Comparison of ENCODE assay signal across 18 mouse cellular contexts in the genomic region with DNA sequence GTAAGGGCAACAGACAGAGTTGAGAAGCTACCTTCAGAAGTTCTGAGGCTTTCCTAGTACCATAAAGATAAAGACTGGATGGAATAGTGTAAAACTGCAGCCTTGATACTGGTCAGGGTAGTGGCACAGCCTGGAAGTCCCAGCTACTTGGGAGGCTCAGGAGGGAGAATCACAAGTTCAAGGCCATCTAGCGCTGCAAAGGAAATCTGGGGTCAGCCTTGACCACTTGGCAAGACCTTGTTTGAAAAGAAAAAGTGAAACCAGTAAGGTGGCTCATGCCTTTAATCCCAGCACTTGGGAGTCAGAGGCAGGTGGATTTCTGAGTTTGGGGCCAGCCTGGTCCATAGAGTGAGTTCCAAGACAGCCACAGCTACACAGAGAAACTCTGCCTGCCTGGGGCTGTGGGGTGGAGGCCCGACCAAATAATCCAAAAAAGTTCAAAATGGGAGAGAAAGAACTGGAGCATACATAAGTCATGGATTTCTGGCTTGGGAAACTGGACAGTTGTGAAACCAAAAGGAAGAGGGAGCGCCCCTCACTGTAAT. TPM values are rescaled to one million over a fixed set of nuclear protein-coding genes. Genes with fewer than 3 reads are reported as not detected.
DNase-seq lines count a peak whose midpoint lies in the region; ATAC-seq and TF ChIP-seq lines count a peak whose summit lies in the region.
"Had no signal": no experiment of that assay in that cellular context is flagged by ENCODE, and none has a peak within 500 bp of the region (broad histone marks: within the 10 kb centered on the region; RNA-seq: fewer than 3 reads in every experiment).

No protein-coding gene starts in this region.

- no peaks in the 10 kb centered on the region for H3K36me3 ChIP-seq in heart, postnatal 0 days (replicated peaks; ENCODE audit: control insufficient read depth, insufficient read depth, low read length)
- peaks cover 26% of the 10 kb centered on the region for H3K36me3 ChIP-seq in ES-Bruce4 (ENCODE audit: control insufficient read depth, insufficient read depth, low read length, poor library complexity, severe bottlenecking)
- H3K36me3 ChIP-seq in hindbrain, embryonic 13.5 days = no peaks in the 10 kb centered on the region
- H3K36me3 ChIP-seq: embryonic facial prominence, embryonic 15.5 days; heart, embryonic 12.5 days; liver, embryonic 12.5 days; midbrain, embryonic 12.5 days had no signal

- H3K9me3 ChIP-seq in heart, postnatal 0 days (replicated peaks; ENCODE audit: control insufficient read depth, low read length) = no peaks in the 10 kb centered on the region
- no peaks in the 10 kb centered on the region for H3K9me3 ChIP-seq in ES-Bruce4 (replicated peaks; ENCODE audit: control insufficient read depth, insufficient read depth, low read length, poor library complexity, severe bottlenecking)
- no peaks in the 10 kb centered on the region for H3K9me3 ChIP-seq in hindbrain, embryonic 13.5 days
- H3K9me3 ChIP-seq: embryonic facial prominence, embryonic 15.5 days; heart, embryonic 12.5 days; limb, embryonic 12.5 days; liver, embryonic 12.5 days; midbrain, embryonic 12.5 days had no signal

- no peak for ATAC-seq in heart, postnatal 0 days (ENCODE audit: insufficient read depth, low read depth)
- no peak for ATAC-seq in hindbrain, embryonic 13.5 days (ENCODE audit: low FRiP score)
- ATAC-seq: forebrain, postnatal 0 days; intestine, postnatal 0 days; liver, embryonic 12.5 days had no signal

- peaks cover 13% of the 10 kb centered on the region for H3K4me1 ChIP-seq in heart, postnatal 0 days (ENCODE audit: control insufficient read depth, insufficient read depth)
- peaks cover 5% of the 10 kb centered on the region for H3K4me1 ChIP-seq in ES-Bruce4 (ENCODE audit: control insufficient read depth, insufficient read depth, low read length)
- no peaks in the 10 kb centered on the region for H3K4me1 ChIP-seq in hindbrain, embryonic 13.5 days (replicated peaks)

- TF ChIP-seq POLR2A in ES-Bruce4 (IDR thresholded peaks at IDR 0.05; ENCODE audit: insufficient read depth, low read length) = no peak

- H3K27me3 ChIP-seq in heart, postnatal 0 days (ENCODE audit: control insufficient read depth, insufficient read depth, low read length) = no peaks in the 10 kb centered on the region
- no peaks in the 10 kb centered on the region for H3K27me3 ChIP-seq in ES-Bruce4 (ENCODE audit: control insufficient read depth, insufficient read depth, low read length, poor library complexity, severe bottlenecking)
- no peaks in the 10 kb centered on the region for H3K27me3 ChIP-seq in hindbrain, embryonic 13.5 days
- H3K27me3 ChIP-seq: embryonic facial prominence, embryonic 15.5 days; heart, embryonic 12.5 days; limb, embryonic 12.5 days; liver, embryonic 12.5 days; midbrain, embryonic 12.5 days had no signal

- no peak overlapping the region for H3K4me2 ChIP-seq in heart, postnatal 0 days (ENCODE audit: low read depth, low read length)
- no peak overlapping the region for H3K4me2 ChIP-seq in hindbrain, embryonic 13.5 days
- H3K4me2 ChIP-seq: embryonic facial prominence, embryonic 15.5 days; heart, embryonic 12.5 days; limb, embryonic 12.5 days; liver, embryonic 12.5 days; midbrain, embryonic 12.5 days had no signal

- TF ChIP-seq EP300 in heart, postnatal 0 days (IDR thresholded peaks at IDR 0.05; ENCODE audit: low read depth) = no peak
- TF ChIP-seq EP300 in ES-Bruce4 (IDR thresholded peaks at IDR 0.05; ENCODE audit: insufficient read depth, low read depth, low read length) = no peak

- H3K9ac ChIP-seq in heart, postnatal 0 days (replicated peaks; ENCODE audit: low read depth, low read length) = no peak overlapping the region
- H3K9ac ChIP-seq in ES-Bruce4 (ENCODE audit: low read depth, poor library complexity, severe bottlenecking) = 0 out of 2 replicates have a peak overlapping the region, but pooled peaks have one; percentile 18
- H3K9ac ChIP-seq in hindbrain, embryonic 13.5 days = no peak overlapping the region
- H3K9ac ChIP-seq: embryonic facial prominence, embryonic 15.5 days; forebrain, postnatal 0 days; heart, embryonic 12.5 days; limb, embryonic 12.5 days; liver, embryonic 12.5 days; midbrain, embryonic 12.5 days had no signal

- TF ChIP-seq CTCF in gastrocnemius, adult 2 months (IDR thresholded peaks at IDR 0.05) = no peak
- TF ChIP-seq CTCF in heart, postnatal 0 days (IDR thresholded peaks at IDR 0.05; ENCODE audit: low read depth) = no peak
- no peak for TF ChIP-seq CTCF in ES-Bruce4 (IDR thresholded peaks at IDR 0.05; ENCODE audit: low read depth, low read length)

- intact Hi-C loops in gastrocnemius, adult 2 months (cut with DNase I) = no loop called here

- 83% methylated on average over 3 of the region's 3 CpGs for WGBS in heart, postnatal 0 days
- WGBS in hindbrain, embryonic 13.5 days = 94% methylated on average over 3 of the region's 3 CpGs

- peak overlapping the region; percentile 75 for H3K27ac ChIP-seq in gastrocnemius, adult 2 months
- peak overlapping the region; percentile 64 for H3K27ac ChIP-seq in heart, postnatal 0 days (ENCODE audit: low read depth)
- H3K27ac ChIP-seq in ES-Bruce4 (ENCODE audit: insufficient read depth, low read length) = peak overlapping the region; percentile 62
- no peak overlapping the region for H3K27ac ChIP-seq in hindbrain, embryonic 13.5 days
- H3K27ac ChIP-seq: embryonic facial prominence, embryonic 15.5 days; limb, embryonic 12.5 days; liver, embryonic 12.5 days; midbrain, embryonic 12.5 days had no signal

- DNase-seq in gastrocnemius, adult 2 months = no peak
- no peak for DNase-seq in gastrocnemius, postnatal 10 days
- DNase-seq in heart, postnatal 0 days (ENCODE audit: low spot score) = no peak
- no peak for DNase-seq in heart, adult 9 months (ENCODE audit: low spot score in 2 of 2)
- DNase-seq in 416B (ENCODE audit: low read depth) = peak; percentile 49
- DNase-seq: cerebellum, adult 11 months; cerebellum, adult 9-11 months; forebrain, postnatal 0 days; kidney, postnatal 10 days; spleen, adult 18-20 months had no signal

- H3K4me3 ChIP-seq in gastrocnemius, adult 2 months = no peak overlapping the region
- no peak overlapping the region for H3K4me3 ChIP-seq in heart, postnatal 0 days (ENCODE audit: low read depth, low read length)
- H3K4me3 ChIP-seq in ES-Bruce4 (ENCODE audit: low read depth, low read length) = no peak overlapping the region
- no peak overlapping the region for H3K4me3 ChIP-seq in hindbrain, embryonic 13.5 days
- H3K4me3 ChIP-seq: embryonic facial prominence, embryonic 15.5 days; heart, embryonic 12.5 days; limb, embryonic 12.5 days; liver, embryonic 12.5 days; midbrain, embryonic 12.5 days had no signal

RNA-seq across cellular contexts. Expression of a gene that starts 8.4 kb away (rescaled TPM):
- 1 to 10 TPM; 3.5 to 5.1 TPM for total RNA-seq in gastrocnemius, adult 2 months (2021)
- total RNA-seq in gastrocnemius, postnatal 10 days (2021) = 10 to 100 TPM; 18.5 to 22.0 TPM
- total RNA-seq in heart, postnatal 0 days (2014; rRNA removed; ENCODE audit: low replicate concordance) = 19.2 and 21.2 TPM in 2 replicates
- 8.5 and 9.5 TPM in 2 replicates for polyA plus RNA-seq in heart, postnatal 0 days (2015; fragmentation: Nextera tagmentation; extraction: Ambion mirVana)
- polyA plus RNA-seq in ES-Bruce4 (2011; ENCODE audit: insufficient read depth, insufficient read length, low read depth, missing spikeins) = 21.9 and 26.5 TPM in 2 replicates
- polyA plus RNA-seq in hindbrain, embryonic 13.5 days (2015; fragmentation: Nextera tagmentation; extraction: Ambion mirVana) = 5.9 and 7.9 TPM in 2 replicates

RNA-seq across cellular contexts. Expression of a gene that starts 50.5 kb away (rescaled TPM):
- total RNA-seq in gastrocnemius, adult 2 months (2021) = 10 to 100 TPM; 20.1 to 24.0 TPM
- total RNA-seq in gastrocnemius, postnatal 10 days (2021) = 10 to 100 TPM; 18.1 to 21.7 TPM
- total RNA-seq in heart, postnatal 0 days (2014; rRNA removed; ENCODE audit: low replicate concordance) = 18.9 and 30.6 TPM in 2 replicates
- 26.0 and 29.1 TPM in 2 replicates for polyA plus RNA-seq in heart, postnatal 0 days (2015; fragmentation: Nextera tagmentation; extraction: Ambion mirVana)
- polyA plus RNA-seq in ES-Bruce4 (2011; ENCODE audit: insufficient read depth, insufficient read length, low read depth, missing spikeins) = 109 and 113 TPM in 2 replicates
- polyA plus RNA-seq in hindbrain, embryonic 13.5 days (2015; fragmentation: Nextera tagmentation; extraction: Ambion mirVana) = 45.5 and 47.3 TPM in 2 replicates
